Mouse (Mus musculus): Measurements from ENCODE around the gene Dmpk.

The Dmpk gene

DNA sequence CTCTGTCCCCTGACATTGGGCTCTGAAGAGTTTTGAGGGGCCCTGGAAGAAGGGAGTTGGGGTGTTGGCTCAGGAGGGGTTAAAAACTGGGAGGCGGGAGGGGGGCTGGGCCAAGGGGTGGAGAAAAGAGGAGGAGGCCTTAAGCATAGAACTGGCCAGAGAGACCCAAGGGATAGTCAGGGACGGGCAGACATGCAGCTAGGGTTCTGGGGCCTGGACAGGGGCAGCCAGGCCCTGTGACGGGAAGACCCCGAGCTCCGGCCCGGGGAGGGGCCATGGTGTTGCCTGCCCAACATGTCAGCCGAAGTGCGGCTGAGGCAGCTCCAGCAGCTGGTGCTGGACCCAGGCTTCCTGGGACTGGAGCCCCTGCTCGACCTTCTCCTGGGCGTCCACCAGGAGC lies at the start of gene Dmpk:
Gene Dmpk, plus strand, starts transcription at position 149 of the 400 bp plus-strand sequence.
- no peak for DNase-seq (ENCODE audit: low read depth)

- no peak for DNase-seq (ENCODE audit: low read depth)
These were observed 39.0 kb upstream of the Dmpk start for GRCm38 (mm10) chr7:19044616-19045015.

GRCm38 (mm10) chr7:19046286-19047069 lies 37.2 kb upstream of the Dmpk start:
- no peak for DNase-seq (ENCODE audit: low read depth)

- DNase-seq (ENCODE audit: low read depth), result no peak
These were observed 35.6 kb upstream of the Dmpk start for GRCm38 (mm10) chr7:19048006-19048527.

- no peak for DNase-seq (ENCODE audit: low read depth)
These were observed 34.4 kb upstream of the Dmpk start for GRCm38 (mm10) chr7:19049252-19049651.

DNA sequence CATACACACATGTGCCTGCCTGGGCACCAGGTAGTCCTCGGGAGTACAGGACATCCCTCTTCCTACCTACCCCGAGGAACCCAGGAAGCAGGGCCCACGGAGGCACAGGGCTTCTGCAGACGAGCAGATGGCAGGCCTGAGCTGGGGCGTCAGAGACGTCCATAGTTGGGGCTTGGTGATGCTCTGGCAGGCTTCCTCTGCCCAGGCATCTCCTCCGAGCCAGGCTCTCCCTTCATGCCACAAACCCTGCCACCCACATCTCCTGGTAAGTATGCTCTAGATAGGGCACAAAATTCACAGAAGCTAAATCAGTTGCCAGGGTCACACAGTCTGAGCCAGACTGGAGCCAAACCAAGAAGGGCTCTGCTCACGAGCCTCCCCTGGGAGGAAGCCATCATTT lies 33.5 kb upstream of the Dmpk start:
- DNase-seq (ENCODE audit: low read depth), result no peak

DNA sequence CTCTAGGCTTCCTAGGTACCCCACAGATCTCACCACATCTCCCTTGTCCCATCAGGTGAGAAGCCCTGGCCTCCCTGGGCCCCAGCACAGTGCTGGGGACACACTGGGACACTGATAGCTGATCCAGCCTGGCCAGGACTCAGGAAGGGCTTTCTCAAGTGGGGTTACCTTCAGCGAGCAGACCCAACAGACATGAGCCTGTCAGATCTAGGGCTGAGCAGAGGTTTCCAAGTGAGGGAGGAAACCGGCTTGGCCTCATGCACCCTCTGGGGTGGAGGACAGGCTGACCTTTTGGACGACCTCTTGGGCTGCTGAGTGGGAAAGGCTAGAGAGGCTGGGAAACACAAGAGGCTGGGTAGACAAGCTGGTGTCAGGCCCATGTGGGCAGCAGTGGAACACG lies 32.5 kb upstream of the Dmpk start:
- no peak for DNase-seq (ENCODE audit: low read depth)

- no peak for DNase-seq (ENCODE audit: low read depth)
These were observed 31.1 kb upstream of the Dmpk start for GRCm38 (mm10) chr7:19052345-19053135.

DNA sequence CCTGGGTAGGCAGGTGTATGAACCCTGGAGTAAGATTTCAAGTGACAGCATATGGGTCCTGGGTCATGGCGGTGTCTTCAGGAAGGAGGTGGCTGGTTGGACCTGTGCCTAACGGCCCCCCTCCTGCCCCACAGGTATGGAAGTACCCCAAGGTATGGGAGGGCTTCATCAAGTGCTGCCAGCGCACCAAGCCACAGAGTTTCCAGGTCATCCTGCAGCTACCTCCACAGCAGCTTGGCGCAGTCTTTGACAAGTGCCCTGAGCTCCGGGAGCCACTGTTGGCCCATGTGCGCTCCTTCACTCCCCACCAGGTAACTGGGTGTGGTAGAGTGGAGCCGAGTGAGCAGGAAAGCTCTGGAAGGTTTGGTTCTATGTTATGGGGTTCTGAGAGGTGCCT lies 30.5 kb upstream of the Dmpk start:
- DNase-seq (ENCODE audit: low read depth), result no peak

DNA sequence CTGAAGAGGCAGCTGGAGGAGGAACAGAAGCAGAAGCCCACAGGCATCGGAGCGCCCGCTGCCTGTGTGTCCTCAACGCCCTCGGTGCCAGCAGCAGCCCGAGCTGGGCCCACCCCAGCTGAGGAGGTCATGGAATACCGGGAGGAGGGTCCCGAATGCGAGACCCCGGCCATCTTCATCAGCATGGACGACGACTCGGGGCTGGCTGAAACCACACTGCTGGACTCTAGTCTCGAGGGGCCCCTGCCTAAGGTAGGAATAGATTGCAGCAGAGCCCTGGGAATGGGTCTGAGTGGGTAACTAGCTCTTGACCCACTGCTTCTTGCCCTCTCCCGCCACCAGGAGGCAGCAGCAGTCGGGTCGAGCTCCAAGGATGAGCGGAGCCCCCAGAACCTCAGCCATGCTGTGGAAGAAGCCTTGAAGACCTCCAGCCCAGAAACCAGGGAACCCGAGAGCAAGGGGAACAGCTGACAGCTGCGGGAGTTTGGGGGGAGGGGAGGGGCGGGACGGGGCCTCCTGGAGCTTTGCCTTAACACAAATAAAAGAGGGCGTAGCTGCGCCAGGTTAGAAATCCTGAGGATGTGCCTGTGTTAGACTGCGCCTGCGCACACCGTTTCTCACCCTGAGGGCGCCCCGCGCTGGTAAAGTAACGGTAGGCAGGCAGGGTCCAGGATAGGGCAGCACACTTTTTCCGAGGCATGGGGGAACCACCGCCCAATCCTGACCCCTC lies 29.4 kb upstream of the Dmpk start, which contains the start of gene Rsph6a:
Gene Rsph6a, plus strand, starts transcription at position 644 of the 730 bp plus-strand sequence.
- DNase-seq (ENCODE audit: low read depth), result no peak

GRCm38 (mm10) chr7:19054777-19055076 lies 28.9 kb upstream of the Dmpk start:
- no peak for DNase-seq (ENCODE audit: low read depth)

DNA sequence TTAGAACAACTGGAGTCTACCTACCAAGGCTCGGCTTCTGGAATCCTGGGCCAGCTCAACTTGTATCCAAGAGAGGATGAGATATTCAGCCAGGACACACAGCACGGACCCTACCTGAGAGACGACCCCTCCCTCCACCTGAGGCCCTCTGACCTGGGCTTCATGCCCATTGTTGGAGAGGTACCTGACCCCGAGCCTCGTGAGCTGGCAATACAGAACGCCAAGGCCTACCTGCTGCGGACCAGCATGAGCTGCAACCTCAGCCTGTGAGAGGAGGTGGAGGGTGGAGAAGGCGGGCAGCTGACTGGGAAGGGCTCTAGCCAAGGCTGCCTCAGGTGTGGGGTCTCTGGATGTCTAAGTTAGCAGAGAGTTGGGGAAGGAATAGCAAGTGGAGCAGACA lies 28.5 kb upstream of the Dmpk start:
- DNase-seq (ENCODE audit: low read depth), result no peak

- DNase-seq (ENCODE audit: low read depth), result no peak
These were observed 26.2 kb upstream of the Dmpk start for GRCm38 (mm10) chr7:19057405-19057804.

- no peak for DNase-seq (ENCODE audit: low read depth)
These were observed 17.8 kb upstream of the Dmpk start for GRCm38 (mm10) chr7:19065896-19066295.

DNA sequence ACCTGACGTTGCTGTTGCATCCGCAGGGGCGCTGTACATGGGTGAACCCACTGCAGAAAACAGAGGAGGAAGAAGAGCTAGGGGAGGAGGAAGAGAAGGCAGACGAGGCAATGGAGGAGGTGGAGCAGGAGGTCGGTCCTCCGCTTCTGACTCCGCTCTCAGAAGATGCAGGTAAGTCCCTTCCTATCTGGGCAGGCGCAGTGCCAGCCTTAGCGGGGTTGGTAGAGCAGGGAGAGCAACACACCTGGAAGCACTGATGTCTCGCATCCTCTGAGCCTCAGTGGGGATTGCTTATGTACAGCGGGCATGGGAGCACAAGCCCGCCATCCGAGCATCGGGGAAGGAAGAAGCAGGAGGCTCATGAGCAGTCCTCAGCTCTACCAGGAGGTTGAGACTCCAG lies 16.6 kb upstream of the Dmpk start:
- peak; percentile 25 for DNase-seq (ENCODE audit: low read depth)

GRCm38 (mm10) chr7:19067935-19068334 lies 15.7 kb upstream of the Dmpk start:
- no peak for DNase-seq (ENCODE audit: low read depth)

- DNase-seq (ENCODE audit: low read depth), result peak; percentile 92
These were observed 14.9 kb upstream of the Dmpk start for GRCm38 (mm10) chr7:19068707-19069106.

DNA sequence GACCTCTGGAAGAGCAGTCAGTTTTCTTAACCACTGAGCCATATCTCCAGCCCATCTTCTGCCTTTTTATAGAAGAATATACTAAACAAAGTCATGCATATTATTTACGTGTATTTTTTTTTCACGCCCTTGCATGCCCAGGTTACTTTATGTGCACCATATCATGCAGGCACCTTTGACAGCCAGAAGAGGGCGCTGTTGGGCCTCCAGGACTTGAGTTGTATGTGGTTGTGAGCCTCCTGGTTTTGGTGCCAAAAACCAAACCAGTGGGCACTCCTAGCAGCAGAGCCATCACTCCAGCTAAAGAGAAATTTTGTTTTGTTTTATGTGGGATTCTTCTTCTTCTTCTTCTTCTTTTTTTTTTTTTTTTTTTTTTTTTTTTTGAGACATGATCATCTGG lies 14.1 kb upstream of the Dmpk start:
- peak; percentile 59 for DNase-seq (ENCODE audit: low read depth)

GRCm38 (mm10) chr7:19071024-19071423 lies 12.6 kb upstream of the Dmpk start:
- peak; percentile 26 for DNase-seq (ENCODE audit: low read depth)

DNA sequence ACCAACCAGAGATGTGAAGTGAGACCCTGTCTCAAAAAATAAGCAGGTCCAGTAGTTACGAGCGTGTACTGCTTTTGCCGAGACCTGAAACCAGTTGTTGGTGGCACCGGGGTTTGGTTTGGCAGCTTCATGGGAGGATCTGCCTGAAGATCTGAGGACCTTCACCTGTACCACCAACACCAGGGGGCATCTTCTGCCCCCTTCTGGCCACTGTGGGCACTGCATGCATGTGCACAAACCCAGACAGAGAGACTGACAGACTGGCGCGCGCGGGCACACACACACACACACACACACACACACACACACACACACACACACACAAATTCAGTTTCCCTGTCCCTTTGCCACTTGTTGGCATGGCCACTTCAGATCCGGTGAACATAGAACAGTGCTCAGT lies 10.1 kb upstream of the Dmpk start:
- DNase-seq (ENCODE audit: low read depth), result peak; percentile 60

DNA sequence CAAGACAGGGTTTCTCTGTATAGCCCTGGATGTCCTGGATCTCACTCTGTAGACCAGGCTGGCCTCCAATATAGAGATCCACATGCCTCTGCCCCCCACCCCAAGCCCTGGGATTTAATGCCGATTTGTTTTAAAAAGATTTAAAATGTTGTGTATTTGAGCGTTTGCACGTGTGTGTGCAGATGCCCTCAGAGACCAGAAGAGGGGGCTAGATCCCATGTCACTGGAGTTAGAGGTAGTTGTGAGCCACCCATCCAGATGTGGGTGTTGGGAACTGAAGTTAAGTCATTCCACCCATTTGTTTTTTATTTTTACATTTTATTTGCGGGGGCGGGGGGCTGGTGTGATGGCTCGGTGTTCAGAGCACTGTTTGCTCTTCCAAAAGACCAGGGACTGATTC lies 9.2 kb upstream of the Dmpk start:
- no peak for DNase-seq (ENCODE audit: low read depth)

DNA sequence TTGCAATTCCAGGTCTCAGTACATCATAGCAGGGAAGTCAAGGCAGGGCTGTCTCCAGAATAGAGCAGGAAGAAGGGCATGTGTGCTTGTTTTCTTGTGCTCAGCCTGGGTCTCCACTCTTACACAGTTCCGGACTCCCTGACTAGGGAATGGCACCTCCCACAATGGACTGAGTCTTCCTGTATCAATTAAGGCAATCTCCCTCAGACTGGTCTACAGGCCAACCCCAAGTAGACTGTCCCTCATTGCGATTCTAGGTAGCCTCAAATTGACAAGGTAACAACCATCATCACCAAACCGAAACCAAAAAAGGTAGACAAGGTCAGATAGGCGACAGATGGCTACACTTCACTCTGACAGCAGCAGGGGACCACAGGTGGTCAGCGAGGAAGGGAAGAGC lies 8.4 kb upstream of the Dmpk start:
- peak; percentile 30 for DNase-seq (ENCODE audit: low read depth)
